Mouse (Mus musculus) CD4-positive helper T cell, adult 2 months (primary cell): ENCODE measurements at regions not wholly inside any gene's neighbourhood (a gene's known extent, or its start where the extent isn't known, plus 50 kb on each side); places are given as distances from the start of the nearest gene placed in this dataset.

Experiments used
- DNase-seq: peaks from one replicate; pipeline ENCODE4 v3.0.0-alpha.2; 2012; ENCODE audit warnings: low read depth, missing footprints, low spot score

GRCm38 (mm10) chr4:7142781-7143180 is 1096.1 kb downstream of the Car8 start:
- DNase-seq: no peak

GRCm38 (mm10) chr4:7112159-7112558 is 1126.7 kb downstream of the Car8 start:
- DNase-seq: peak; percentile 16

- no peak for DNase-seq
Observed at GRCm38 (mm10) chr4:7092957-7093356, 1145.9 kb downstream of the Car8 start.

DNA sequence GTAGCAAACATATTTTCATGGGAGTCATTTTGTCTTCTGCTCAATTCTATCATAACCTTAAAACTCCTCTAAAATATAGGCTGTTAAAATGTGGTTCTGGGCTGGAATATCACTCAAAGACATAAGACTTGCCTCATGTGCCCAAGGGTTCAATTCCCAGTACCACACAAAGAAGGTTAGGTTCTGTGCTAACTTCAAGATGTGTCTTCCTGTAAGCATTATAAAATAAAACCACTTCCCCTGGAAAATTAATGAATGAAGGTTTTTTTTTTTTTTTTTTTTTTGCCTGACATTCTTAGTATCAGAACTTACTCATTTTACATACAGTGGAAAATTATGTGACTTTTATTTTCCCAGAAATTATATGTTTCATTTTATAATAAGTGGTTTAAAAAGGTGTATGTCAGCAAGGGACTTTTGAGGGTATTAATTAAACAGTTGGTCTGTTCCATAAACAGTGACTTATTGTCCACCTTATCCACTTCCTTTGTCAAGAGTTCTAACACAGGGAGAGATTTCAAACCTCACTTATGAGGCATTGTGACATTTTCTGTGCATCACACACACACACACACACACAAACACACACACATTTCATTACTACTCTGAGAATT is 1147.5 kb downstream of the Car8 start:
- no peak for DNase-seq
